Mouse (Mus musculus) CD8-positive naive resting alpha-beta T cell, adult 57 days (primary cell): ENCODE results near the gene Olfr1246. TPM values are rescaled to one million over a fixed set of nuclear protein-coding genes. Genes with fewer than 3 reads are reported as not detected.

Experiments used
- total RNA-seq: library from RNA; stranded (reverse); gene quantifications from one replicate; pipeline ENCODE4 v1.2.4, GENCODE M21; 2023

Gene Olfr1246
- total RNA-seq = not detected

GRCm38 (mm10) chr2:89593057-89593456 is at the start of gene Olfr1246:
Gene Olfr1246 (minus strand): TSS chr2:89593157.

DNA sequence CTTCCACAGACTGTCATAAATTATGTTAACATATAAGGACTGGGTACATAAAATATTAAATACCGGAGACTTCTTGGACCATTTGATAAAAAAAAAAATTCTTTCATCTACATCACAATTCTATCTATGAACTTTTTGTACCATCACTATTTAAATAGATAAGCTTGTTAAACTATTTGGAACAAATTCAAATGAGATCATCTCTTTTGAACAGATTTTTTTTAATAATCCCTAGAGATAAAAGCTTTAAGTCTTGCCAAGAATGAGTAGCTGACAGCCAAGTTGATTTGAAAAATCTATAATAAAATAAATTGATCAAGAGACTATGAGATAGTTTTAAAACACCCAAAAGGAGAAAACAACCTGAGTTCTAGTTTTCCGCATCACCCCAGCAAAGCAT is 41.9 kb upstream of the Olfr1246 start, which contains the start of gene Olfr1249:
Olfr1249 (minus strand) TSS at position 101 of the 400 bp plus-strand sequence.

GRCm38 (mm10) chr2:89618145-89618544 is 25.2 kb upstream of the Olfr1246 start, which contains the start of gene Olfr1248:
Gene Olfr1248 (minus strand): TSS chr2:89618245.

GRCm38 (mm10) chr2:89614030-89614429 is 21.1 kb upstream of the Olfr1246 start, which contains the start of gene Olfr1247:
Gene Olfr1247 (minus strand): TSS chr2:89614130.

DNA sequence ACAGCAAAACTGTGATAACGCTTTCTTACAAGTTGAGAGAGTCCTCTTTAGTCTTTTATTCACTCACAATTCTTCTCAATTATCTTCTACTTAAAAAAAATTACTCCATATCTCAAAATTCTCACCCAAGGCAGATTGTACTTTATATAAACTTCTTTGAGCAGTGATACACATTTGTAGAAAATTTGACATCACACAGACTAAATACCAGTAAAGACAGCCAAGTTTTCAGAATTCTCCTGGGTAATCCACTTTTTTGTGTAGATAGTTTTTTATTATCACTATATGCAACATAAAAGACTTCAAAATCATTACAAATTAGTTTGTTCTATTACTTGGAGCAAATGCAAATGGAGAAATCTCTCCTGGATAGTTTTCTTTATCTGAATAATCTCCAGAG is 14.6 kb downstream of the Olfr1246 start, which contains the start of gene Olfr1245:
Olfr1245 (minus strand) TSS at position 101 of the 400 bp plus-strand sequence.

Other genes with a start within 250 kb of the Olfr1246 start
- not detected for gene Olfr1234, start 228.3 kb downstream of the Olfr1246 start, total RNA-seq
- not detected for gene Olfr1238, start 183.5 kb downstream of the Olfr1246 start, total RNA-seq
- not detected for gene Olfr1239, start 172.8 kb downstream of the Olfr1246 start, total RNA-seq
- gene Olfr1240, start 150.2 kb downstream of the Olfr1246 start, total RNA-seq = not detected
- not detected for gene Olfr1241, start 106.0 kb downstream of the Olfr1246 start, total RNA-seq
- not detected for gene Olfr1242, start 94.8 kb downstream of the Olfr1246 start, total RNA-seq
- gene Olfr1243, start 61.7 kb downstream of the Olfr1246 start, total RNA-seq = not detected
- not detected for gene Olfr1245, start 14.7 kb downstream of the Olfr1246 start, total RNA-seq
- 0.15 TPM for gene Olfr1247, start 21.0 kb upstream of the Olfr1246 start, total RNA-seq
- gene Olfr1248, start 25.1 kb upstream of the Olfr1246 start, total RNA-seq = not detected
- gene Olfr1249, start 41.8 kb upstream of the Olfr1246 start, total RNA-seq = not detected
- not detected for gene Olfr1250, start 68.3 kb upstream of the Olfr1246 start, total RNA-seq
- gene Olfr1251, start 78.8 kb upstream of the Olfr1246 start, total RNA-seq = not detected
- gene Olfr1252, start 131.9 kb upstream of the Olfr1246 start, total RNA-seq = not detected
- gene Olfr1253, start 163.9 kb upstream of the Olfr1246 start, total RNA-seq = not detected
- not detected for gene Olfr1254, start 200.5 kb upstream of the Olfr1246 start, total RNA-seq
- not detected for gene Olfr1255, start 218.9 kb upstream of the Olfr1246 start, total RNA-seq
- gene Olfr1256, start 248.4 kb upstream of the Olfr1246 start, total RNA-seq = not detected